Mouse (Mus musculus): ENCODE measurements at regions not wholly inside any gene's neighbourhood (a gene's known extent, or its start where the extent isn't known, plus 50 kb on each side); places are given as distances from the start of the nearest gene placed in this dataset.

DNA sequence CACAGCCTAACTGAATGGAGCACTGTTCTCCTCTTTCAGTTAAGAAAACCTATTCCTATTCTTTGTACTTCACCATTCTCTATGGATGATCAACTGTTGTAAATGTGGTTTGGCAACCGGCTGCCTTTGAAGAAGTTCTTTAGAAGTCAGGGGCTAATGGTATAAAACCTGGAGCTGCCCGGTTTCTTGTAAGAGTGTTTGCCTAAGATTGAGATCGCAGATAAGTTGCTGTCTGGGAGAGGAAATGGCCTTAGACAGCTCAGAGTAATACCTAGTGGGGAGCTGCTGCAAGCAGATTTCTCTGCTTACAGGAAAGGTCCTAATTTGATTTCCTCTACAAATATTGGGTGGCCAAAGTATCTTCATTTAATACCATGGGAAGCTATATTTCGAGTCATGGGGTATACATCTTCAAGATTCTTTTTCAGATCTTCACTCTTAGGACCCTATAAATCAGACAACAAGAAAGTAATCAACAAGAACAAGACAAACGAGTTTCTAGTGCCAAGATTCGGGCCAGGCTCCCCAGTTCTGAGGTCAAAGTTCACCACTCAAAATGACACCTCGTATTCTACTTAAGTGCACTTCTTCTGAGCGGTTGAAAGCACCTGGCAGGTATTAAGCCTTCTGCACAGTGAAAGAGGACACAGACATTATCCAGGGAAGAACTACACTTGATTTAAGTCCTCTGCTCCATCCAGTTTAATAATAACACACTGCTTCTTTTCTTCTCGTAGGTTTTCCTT, 702.6 kb downstream of the Slc22a22 start:
- TF ChIP-seq POLR2A (IDR thresholded peaks at IDR 0.05; ENCODE audit: low read depth, low read length) (no peak), CTCF (IDR thresholded peaks at IDR 0.05; ENCODE audit: borderline replicate concordance, insufficient read depth, low read length) (no peak)

Data from embryonic fibroblast, embryonic 13.5 days (primary cell).